Mouse (Mus musculus) ES-E14 (cell line): ENCODE results near the gene Nodal. TPM values are rescaled to one million over a fixed set of nuclear protein-coding genes. Genes with fewer than 3 reads are reported as not detected.

ENCODE experiments used
- DNase-seq: peaks from one replicate; pipeline ENCODE4 v3.0.0-alpha.2; 2013; ENCODE audit warnings: low read depth, low spot score
- H3K27ac ChIP-seq: 2 replicates; pipeline ENCODE4 v1.5.1; 2012; ENCODE audit warnings: low read depth, mild to moderate bottlenecking, low read length, moderate library complexity, mixed read lengths; ENCODE audit not compliant: poor library complexity, insufficient read depth, severe bottlenecking
- H3K36me3 ChIP-seq: 2 replicates; pipeline ENCODE4 v1.6.1; 2012; ENCODE audit warnings: mild to moderate bottlenecking, low read length, moderate library complexity, mixed read lengths; ENCODE audit not compliant: control insufficient read depth, poor library complexity, insufficient read depth, severe bottlenecking
- H3K4me1 ChIP-seq, 2 experiments: fragments of 150-350 bp in 1 of 2; sonication (generic) in 1 of 2; 2 replicates each; pipeline ENCODE4 v1.6.1; 2012; ENCODE audit warnings: low read length in 2 of 2, mild to moderate bottlenecking in 1 of 2, mixed read lengths in 1 of 2; ENCODE audit not compliant: control insufficient read depth in 2 of 2, insufficient read depth in 2 of 2, poor library complexity in 1 of 2
- H3K4me3 ChIP-seq, 2 experiments: fragments of 150-350 bp in 1 of 2; sonication (generic) in 1 of 2; 2 replicates each; pipeline ENCODE4 v1.5.1; 2012; ENCODE audit warnings: low read length in 2 of 2, low read depth in 1 of 2, mild to moderate bottlenecking in 1 of 2, mixed read lengths in 1 of 2; ENCODE audit not compliant: insufficient read depth in 1 of 2, poor library complexity in 1 of 2, severe bottlenecking in 1 of 2
- H3K9ac ChIP-seq: 2 replicates; pipeline ENCODE4 v1.6.1; 2012; ENCODE audit warnings: low read depth, mild to moderate bottlenecking, low read length, mixed read lengths; ENCODE audit not compliant: poor library complexity, insufficient read depth, severe bottlenecking
- H3K9me3 ChIP-seq: fragments of 150-350 bp; sonication (generic); 2 replicates; pipeline ENCODE4 v1.6.1; 2012; ENCODE audit warnings: low read depth, mild to moderate bottlenecking, low read length; ENCODE audit not compliant: control insufficient read depth, insufficient read depth
- CHD2 ChIP-seq: IDR thresholded peaks from 2 replicates; pipeline ENCODE4 v1.6.1; 2014; ENCODE audit warnings: mild to moderate bottlenecking, low read depth, low read length, inconsistent platforms
- HCFC1 ChIP-seq: IDR thresholded peaks from 2 replicates; pipeline ENCODE4 v1.6.1; 2012; ENCODE audit warnings: low read length, inconsistent platforms, borderline replicate concordance; ENCODE audit not compliant: insufficient read depth
- MAFK ChIP-seq: IDR thresholded peaks from 2 replicates; pipeline ENCODE4 v1.6.1; 2014; ENCODE audit warnings: mild to moderate bottlenecking, low read depth, low read length, inconsistent platforms; ENCODE audit not compliant: insufficient read depth
- ZC3H11A ChIP-seq: IDR thresholded peaks from 2 replicates; pipeline ENCODE4 v1.6.1; 2012; ENCODE audit warnings: low read depth, mild to moderate bottlenecking, inconsistent platforms, low read length, borderline replicate concordance
- ZNF384 ChIP-seq: IDR thresholded peaks from 2 replicates; pipeline ENCODE4 v1.6.1; 2012; ENCODE audit warnings: low read depth, low read length, inconsistent platforms
- in situ Hi-C, 2 experiments: fragments of 600-800 bp; cut with MboI; formaldehyde crosslinking; loops; one replicate each; pipeline ENCODE4 v1.15.1; 2025; ENCODE audit warnings: low sequenced_read_pairs in 2 of 2, inconsistent platforms in 1 of 2; ENCODE audit not compliant: unreplicated experiment in 2 of 2
- total RNA-seq: library from RNA; depleted of rRNA; stranded (reverse); fragments of 300-350 nt; gene quantifications from 2 replicates; pipeline ENCODE4 v1.2.3, GENCODE M21; 2012

Gene Nodal
- total RNA-seq, 1 experiment, result 164 TPM

GRCm38 (mm10) chr10:61427951-61428350 is 10.2 kb downstream of the Nodal start:
- Histone ChIP-seq H3K27ac (no peak overlapping the region), H3K4me3 (no peak overlapping the region), H3K9me3 (no peaks in the 10 kb centered on the region), H3K36me3 (peaks cover 57% of the 10 kb centered on the region), H3K4me1 (peaks cover 0 to 10% of the 10 kb centered on the region in 2 experiments; a peak in 1 of 4 replicates), H3K9ac (no peak overlapping the region)
- in situ Hi-C loops, result no loop called here
- TF ChIP-seq ZC3H11A, result no peak
- no peak for TF ChIP-seq MAFK
- TF ChIP-seq CHD2, result no peak
- TF ChIP-seq ZNF384, result no peak
- TF ChIP-seq HCFC1, result no peak
- no peak for DNase-seq

GRCm38 (mm10) chr10:61428416-61428815 is 10.6 kb downstream of the Nodal start:
- TF ChIP-seq MAFK (no peak), HCFC1 (no peak), CHD2 (no peak), ZC3H11A (no peak)
- no peak overlapping the region for H3K4me3 ChIP-seq
- peaks cover 57% of the 10 kb centered on the region for H3K36me3 ChIP-seq
- H3K9ac ChIP-seq, result no peak overlapping the region
- no peak overlapping the region for H3K27ac ChIP-seq
- in situ Hi-C loops, result no loop called here
- H3K9me3 ChIP-seq, result no peaks in the 10 kb centered on the region
- peaks cover 0 to 7% of the 10 kb centered on the region in 2 experiments; a peak in 1 of 4 replicates for H3K4me1 ChIP-seq
- DNase-seq, result no peak

DNA sequence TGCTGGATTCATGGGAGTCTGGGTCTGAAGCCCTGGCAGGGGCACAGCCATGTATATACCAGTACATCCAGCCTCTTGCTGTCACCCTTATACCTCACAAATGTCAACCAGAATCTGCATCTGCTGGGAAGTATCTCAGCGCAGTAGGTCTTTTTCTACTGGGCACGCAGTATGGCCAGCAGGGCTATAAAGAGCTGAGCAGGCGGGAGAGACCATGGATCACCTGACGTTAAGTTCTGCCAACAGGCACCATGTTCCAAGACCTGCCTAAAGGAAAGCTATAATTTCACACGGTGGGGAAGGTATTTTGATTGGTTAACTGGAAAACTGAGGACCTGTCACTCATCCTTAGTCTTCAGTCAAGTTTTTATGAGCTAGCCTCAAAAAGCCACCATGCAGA is 11.3 kb downstream of the Nodal start:
- Histone ChIP-seq H3K27ac (no peak overlapping the region), H3K4me3 (no peak overlapping the region), H3K9ac (no peak overlapping the region), H3K4me1 (peaks cover 0 to 5% of the 10 kb centered on the region in 2 experiments; a peak in 1 of 4 replicates), H3K9me3 (no peaks in the 10 kb centered on the region), H3K36me3 (peaks cover 56% of the 10 kb centered on the region)
- TF ChIP-seq HCFC1 (no peak), CHD2 (no peak), ZNF384 (no peak), ZC3H11A (no peak), MAFK (no peak)
- DNase-seq, result no peak
- in situ Hi-C loops, result no loop called here

GRCm38 (mm10) chr10:61431375-61431774 is 13.6 kb downstream of the Nodal start:
- H3K9ac ChIP-seq, result no peak overlapping the region
- H3K36me3 ChIP-seq, result peaks cover 48% of the 10 kb centered on the region
- no peaks in the 10 kb centered on the region for H3K9me3 ChIP-seq
- peaks cover 0 to 2% of the 10 kb centered on the region in 2 experiments; a peak in 1 of 4 replicates for H3K4me1 ChIP-seq
- no peak for TF ChIP-seq CHD2
- no peak for TF ChIP-seq HCFC1
- TF ChIP-seq ZC3H11A, result no peak
- no peak for TF ChIP-seq MAFK
- no peak for TF ChIP-seq ZNF384
- no peak for DNase-seq
- no peak overlapping the region for H3K27ac ChIP-seq
- in situ Hi-C loops, result no loop called here
- H3K4me3 ChIP-seq, result no peak overlapping the region

- Histone ChIP-seq H3K4me3 (no peak overlapping the region), H3K27ac (no peak overlapping the region), H3K9me3 (no peaks in the 10 kb centered on the region), H3K9ac (no peak overlapping the region), H3K36me3 (peaks cover 14% of the 10 kb centered on the region; the same call in 1 of the 2 replicates), H3K4me1 (peaks cover 3 to 18% of the 10 kb centered on the region in 2 experiments; a peak in 3 of 4 replicates)
- DNase-seq, result no peak
- in situ Hi-C loops, result no loop called here
- no peak for TF ChIP-seq ZNF384
- TF ChIP-seq MAFK, result no peak
- no peak for TF ChIP-seq CHD2
- TF ChIP-seq HCFC1, result no peak
- no peak for TF ChIP-seq ZC3H11A
Observed at GRCm38 (mm10) chr10:61440202-61440800, 22.5 kb downstream of the Nodal start.
